Mouse (Mus musculus): ENCODE measurements around the gene Gltpd2.
"Not testable (repeated sequence)": the region's sequence is repeated elsewhere in the genome, so short reads cannot be mapped to it uniquely, and the experiment has no call there.

Gene Gltpd2

GRCm38 (mm10) chr11:70518923-70519322 lies at the start of gene Gltpd2:
TSS of gene Gltpd2 (plus strand) at chr11:70519196.
- no peak for DNase-seq (ENCODE audit: low spot score in 2 of 2)

DNA sequence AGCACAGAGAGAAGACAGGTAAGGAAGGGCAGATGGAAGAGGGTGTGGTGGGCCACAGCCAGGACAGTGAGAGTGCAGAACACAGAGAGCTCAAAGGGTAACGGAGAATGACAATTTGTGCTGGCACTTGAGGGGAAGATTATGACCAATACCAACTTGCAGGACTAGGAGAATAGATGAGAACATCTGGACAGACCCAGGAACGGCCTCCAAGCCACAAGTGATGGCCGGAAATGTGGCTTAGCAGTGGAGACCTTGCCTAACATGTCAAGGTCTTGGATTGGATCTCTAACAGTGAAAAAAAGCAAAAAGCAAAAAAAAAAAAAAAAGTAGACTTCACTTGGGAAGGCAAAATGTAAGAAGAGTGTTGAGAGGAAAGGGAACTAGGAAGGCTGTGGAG lies 49.2 kb upstream of the Gltpd2 start:
- DNase-seq (ENCODE audit: low spot score in 2 of 2): no peak

DNA sequence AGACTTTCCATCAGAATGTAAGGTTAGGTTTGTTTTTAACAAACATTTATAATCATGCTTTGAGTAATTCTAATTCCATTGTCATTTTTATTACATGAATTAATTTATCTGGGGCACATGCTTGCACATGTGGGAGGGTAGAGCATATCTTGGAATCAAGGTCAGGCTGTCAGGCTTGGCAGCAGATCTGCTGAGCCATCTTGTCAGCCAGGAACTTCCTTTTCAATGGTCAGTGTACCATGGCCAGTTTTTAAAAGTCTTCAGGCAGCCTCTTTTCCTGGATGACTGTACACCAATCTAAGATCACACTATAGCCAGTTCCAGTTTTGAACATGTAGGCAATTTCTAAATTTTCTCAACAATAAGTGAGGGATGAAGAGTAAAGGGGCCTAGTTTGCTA lies 46.3 kb upstream of the Gltpd2 start:
- DNase-seq (ENCODE audit: low spot score in 2 of 2): no peak

DNA sequence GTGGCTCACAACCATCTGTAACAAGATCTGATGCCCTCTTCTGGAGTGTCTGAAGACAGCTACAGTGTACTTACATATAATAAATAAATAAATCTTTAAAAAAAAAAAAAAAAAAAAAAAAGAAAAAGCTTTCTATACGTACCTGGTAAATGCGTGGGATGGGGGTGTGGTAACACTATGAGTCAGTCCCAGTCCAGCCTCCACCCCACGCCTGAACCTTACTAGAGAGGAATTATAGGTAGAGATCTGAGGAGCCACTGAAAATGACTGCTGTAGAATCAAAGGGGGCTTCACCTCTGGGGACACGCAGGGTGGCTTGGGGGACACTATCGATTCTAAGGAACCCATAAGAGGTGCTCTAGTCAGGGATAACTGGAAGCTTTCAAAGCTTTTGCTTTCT lies 45.7 kb upstream of the Gltpd2 start:
- not testable (repeated sequence) for DNase-seq (ENCODE audit: low spot score in 2 of 2)

DNA sequence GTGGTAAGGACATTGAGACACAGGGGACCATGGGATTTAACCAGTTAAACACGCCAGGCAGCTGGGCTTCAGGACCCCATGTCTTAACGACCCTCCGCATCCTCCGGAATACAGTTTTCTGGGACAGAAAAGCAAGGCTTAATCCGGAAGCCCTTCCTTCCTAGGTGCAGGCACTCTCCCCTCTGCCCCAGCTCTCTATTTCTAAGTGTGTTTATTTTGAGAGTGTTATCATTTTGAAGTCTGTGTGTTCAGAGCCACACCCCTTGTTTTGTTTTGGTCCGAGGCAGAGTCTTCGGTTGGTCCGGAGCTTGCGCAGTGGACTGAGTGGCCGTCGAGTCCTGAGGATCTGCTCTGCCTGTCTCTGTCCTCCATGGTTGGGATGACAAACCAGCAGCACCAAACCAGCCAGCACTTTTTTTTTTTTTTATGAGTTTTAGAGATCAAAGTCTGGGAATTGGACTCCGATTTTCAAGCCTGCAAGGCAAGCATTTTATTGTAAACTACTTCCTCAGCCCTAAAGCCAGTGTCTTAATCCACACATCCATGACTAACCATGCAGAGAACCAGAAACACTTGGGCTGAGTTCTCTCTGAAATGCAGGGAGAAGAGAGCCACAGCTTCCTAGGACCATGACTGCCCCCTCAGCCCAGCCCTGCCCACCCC lies 44.0 kb upstream of the Gltpd2 start:
- no peak for DNase-seq (ENCODE audit: low spot score in 2 of 2)

GRCm38 (mm10) chr11:70485498-70485897 lies 33.5 kb upstream of the Gltpd2 start:
- no peak for DNase-seq (ENCODE audit: low spot score in 2 of 2)

DNA sequence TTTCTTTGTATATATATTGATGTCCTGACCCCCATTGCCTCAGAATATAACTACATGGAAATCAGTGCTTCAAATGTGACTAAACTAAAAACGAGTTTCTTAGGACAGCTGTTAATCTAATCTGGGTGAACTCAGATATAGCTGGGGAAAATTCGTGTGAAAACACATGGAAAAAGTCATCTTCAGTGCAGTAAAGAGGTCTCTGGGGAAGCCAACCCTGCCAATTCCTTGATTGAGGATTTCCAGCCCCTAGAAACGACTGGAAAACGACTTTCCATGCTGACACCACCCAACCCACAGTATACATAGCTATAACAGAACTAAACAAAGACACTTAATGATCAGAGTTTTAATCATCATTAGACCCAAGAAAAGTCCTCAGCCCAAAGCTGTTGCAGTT lies 31.2 kb upstream of the Gltpd2 start:
- DNase-seq (ENCODE audit: low spot score in 2 of 2): no peak

DNA sequence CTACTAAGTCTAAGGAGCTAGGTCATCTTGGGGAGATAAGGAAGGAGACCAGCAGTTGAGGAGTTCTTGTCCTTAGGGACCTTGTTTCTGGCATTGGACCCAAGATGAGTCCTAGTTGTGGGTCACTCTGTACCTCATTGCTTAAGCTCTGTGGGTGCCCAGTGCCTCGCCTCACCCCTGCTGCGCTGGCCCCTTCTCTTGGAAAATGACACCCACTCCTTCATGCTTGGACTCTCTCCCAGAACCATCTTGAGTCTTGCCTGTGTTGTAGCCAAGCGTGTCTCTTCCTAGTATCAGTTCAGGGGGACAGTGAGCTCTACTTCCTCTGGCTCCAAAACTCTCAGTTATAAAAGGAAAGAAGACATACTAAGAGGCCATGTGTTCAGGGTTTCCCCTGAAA lies 29.9 kb upstream of the Gltpd2 start:
- DNase-seq (ENCODE audit: low spot score in 2 of 2): no peak

DNA sequence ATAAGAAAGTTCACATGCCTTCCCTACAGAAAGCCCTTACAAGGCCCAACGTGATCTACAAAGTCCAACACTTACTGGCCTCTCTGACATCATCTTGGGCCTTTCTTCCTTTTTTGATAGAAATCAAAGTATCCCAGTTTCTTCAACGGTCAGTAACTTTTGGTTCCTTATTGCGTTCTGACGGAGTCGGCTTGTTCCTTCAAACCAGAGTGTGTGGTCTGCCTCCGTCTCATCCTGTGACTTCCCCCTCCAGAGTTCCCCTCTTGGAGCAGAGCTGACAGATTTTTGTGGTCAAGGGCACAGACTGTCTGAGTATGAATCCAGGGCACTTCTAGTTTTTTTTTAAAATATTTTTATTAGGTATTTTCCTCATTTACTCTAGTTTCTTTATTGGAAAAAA lies 29.3 kb upstream of the Gltpd2 start:
- no peak for DNase-seq (ENCODE audit: low spot score in 2 of 2)

GRCm38 (mm10) chr11:70499566-70500475 lies 19.2 kb upstream of the Gltpd2 start:
- no peak for DNase-seq (ENCODE audit: low spot score in 2 of 2)

GRCm38 (mm10) chr11:70500476-70500812 lies 18.6 kb upstream of the Gltpd2 start:
- no peak for DNase-seq (ENCODE audit: low spot score in 2 of 2)

- no peak for DNase-seq (ENCODE audit: low spot score in 2 of 2)
Measured at GRCm38 (mm10) chr11:70502018-70502417, 17.0 kb upstream of the Gltpd2 start.

DNA sequence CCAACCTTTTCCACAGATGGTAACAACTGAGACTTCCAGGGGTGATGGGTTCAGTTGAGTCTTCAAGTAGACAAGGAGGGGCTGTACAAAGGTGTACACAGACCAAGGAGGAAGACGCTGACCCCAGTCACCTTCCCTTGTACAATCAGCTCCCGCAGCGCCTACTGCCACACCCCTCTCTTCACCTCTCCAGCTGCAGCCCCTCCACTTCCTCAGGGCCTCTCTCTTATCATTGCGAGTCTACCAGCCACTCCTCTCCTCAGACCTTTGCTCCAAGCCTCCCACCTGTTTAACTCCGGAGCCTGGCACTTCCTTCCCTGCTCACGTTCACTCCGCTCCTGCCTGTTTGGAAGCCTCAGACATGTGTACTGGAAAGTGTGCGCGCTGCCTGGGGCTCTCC lies 14.0 kb upstream of the Gltpd2 start, which contains the start of gene Tm4sf5:
Tm4sf5 (plus strand) TSS at position 275 of the 400 bp plus-strand sequence.
- DNase-seq (ENCODE audit: low spot score in 2 of 2): no peak

DNA sequence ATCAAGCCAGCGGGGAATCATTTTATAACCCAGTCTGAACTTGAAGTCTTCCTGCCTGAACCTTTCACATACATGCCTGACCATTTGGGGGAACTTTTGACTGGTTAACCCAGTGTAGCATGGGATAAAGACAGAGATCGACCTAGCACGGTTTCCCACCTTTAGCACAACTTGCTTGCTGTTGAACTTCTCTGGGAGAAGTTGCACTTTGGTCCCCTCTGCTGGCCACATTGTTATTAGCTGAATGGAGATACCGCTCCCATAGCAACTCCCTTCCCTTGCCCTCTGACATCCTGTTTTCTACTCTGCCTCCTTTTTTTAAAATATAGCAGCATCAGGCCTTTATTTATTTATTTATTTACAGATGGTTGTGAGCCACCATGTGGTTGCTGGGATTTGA lies 12.6 kb upstream of the Gltpd2 start:
- DNase-seq (ENCODE audit: low spot score in 2 of 2): peak; percentile 55 to 66

DNA sequence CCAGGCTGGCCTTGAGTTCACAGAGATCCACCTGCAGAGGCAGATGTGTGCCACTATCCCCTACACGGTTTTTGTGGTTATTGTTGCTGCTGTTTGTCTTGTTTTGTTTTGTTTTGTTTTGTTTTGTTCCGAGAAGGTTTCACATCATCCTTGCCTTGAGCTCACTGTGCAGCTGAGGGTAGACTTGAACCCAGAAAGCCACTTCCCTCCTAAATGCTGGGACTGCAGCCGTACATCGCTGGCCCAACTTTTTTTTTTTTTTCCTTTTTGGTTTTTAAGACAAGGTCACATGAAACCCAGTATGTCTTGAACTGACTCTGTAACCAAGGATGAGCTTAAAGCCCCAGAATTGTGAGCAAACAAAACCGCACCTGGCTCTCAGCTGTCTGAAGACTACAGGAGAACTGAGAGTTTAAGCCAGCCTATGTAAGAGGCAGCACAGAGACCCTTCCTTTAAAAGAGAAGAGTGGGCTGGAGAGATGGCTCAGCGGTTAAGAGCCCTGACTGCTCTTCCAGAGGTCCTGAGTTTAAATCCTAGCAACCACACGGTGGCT lies 12.0 kb upstream of the Gltpd2 start:
- no peak for DNase-seq (ENCODE audit: low spot score in 2 of 2)

GRCm38 (mm10) chr11:70509753-70510564 lies 9.0 kb upstream of the Gltpd2 start:
- peak in 1 of 2 experiments; percentile 15 for DNase-seq (ENCODE audit: low spot score in 2 of 2)

DNA sequence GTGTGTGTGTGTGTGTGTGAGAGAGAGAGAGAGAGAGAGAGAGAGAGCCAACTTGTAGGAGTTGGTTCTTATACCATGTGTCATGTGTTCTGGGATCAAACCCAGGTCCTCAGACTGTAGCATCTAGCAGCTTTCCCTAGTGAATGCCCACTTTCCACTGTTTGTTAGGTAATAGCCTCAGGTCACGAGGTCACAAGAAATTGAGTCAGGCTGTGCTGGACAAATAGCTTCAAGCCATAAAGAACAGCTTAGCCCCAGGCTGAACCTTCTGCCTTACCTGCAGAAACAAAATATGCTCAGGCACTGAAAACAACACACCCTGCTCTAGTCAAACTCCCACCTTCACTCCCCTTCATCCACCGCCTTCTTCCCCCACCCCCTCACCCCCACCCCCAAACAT lies 7.8 kb upstream of the Gltpd2 start:
- DNase-seq (ENCODE audit: low spot score in 2 of 2): no peak

- DNase-seq (ENCODE audit: low spot score in 2 of 2): no peak
Measured at GRCm38 (mm10) chr11:70511825-70512224, 7.2 kb upstream of the Gltpd2 start.

DNA sequence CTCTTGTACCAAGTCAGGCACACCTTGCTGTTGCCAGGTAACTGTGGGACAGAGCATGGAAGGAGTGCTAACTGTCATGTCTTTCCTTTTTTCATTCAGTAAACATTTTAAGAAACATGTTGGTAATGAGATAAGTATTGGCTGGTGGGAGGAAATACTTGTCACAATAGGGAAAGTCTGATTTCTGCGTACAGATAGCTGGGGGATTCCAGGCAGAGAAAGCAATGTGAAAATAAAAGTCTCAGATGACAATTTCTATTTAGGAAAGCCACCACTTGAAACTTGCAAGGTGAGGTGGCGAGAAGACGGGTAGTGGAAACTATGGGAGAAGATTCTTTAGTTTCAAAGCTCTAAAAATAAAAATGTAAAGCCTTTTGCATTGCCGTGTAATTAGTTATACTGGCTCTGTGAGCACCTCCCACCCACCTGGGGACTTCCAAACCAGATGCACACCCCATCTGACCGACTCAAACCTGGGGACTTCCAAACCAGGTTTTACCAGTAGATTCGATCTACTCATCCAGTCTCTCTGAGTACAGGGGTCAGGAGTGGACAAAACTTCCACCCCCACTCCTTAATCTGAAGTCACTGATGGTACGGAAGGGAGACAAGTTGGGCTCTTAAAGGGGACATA lies 6.2 kb upstream of the Gltpd2 start:
- DNase-seq (ENCODE audit: low spot score in 2 of 2): no peak

DNA sequence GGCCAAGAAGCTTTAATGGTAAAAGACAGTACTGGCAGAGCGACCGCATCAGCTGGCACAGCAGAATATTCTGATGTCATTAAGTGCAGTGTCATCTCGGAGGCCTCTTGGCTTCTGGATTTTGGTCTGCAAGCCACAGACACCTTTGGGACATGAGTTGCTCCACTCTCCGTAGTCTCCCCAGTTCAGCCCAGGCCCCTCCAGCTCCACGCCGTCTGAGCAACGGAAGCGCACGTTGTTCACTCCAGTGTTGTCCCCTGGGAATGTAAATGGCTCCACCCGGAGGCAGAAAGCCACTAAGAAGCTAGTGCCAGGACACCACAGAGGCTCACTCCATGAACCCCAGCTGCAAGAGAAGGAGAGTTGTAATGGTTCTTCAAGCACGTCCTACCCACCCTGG lies 5.5 kb upstream of the Gltpd2 start:
- no peak for DNase-seq (ENCODE audit: low spot score in 2 of 2)

GRCm38 (mm10) chr11:70514288-70514687 lies 4.7 kb upstream of the Gltpd2 start, which contains the start of gene Vmo1:
TSS of gene Vmo1 (minus strand) at chr11:70514616.
- no peak for DNase-seq (ENCODE audit: low spot score in 2 of 2)

All from urinary bladder, adult 18-20 months (tissue).